Mouse (Mus musculus) hindbrain, embryonic 10.5 days (tissue): ENCODE measurements around the gene Morc2b. TPM values are rescaled to one million over a fixed set of nuclear protein-coding genes. Genes with fewer than 3 reads are reported as not detected.
A peak's percentile ranks its signal among the peaks of the same experiment; 100 is the strongest.
"Not testable (repeated sequence)": the region's sequence is repeated elsewhere in the genome, so short reads cannot be mapped to it uniquely, and the experiment has no call there.

Experiments used
- DNase-seq: peaks from one replicate; pipeline ENCODE4 v3.0.0-alpha.2; 2017; ENCODE audit warnings: low spot score
- H3K27ac ChIP-seq: fragments of 300-500 bp; sonication (generic); 2 replicates; pipeline ENCODE4 v1.5.1; 2016; ENCODE audit warnings: mild to moderate bottlenecking, moderate library complexity
- H3K27me3 ChIP-seq: fragments of 300-500 bp; sonication (generic); 2 replicates; pipeline ENCODE4 v1.6.1; 2016; ENCODE audit warnings: mild to moderate bottlenecking; ENCODE audit not compliant: poor library complexity, insufficient read depth, severe bottlenecking
- H3K36me3 ChIP-seq: fragments of 300-500 bp; sonication (generic); 2 replicates; pipeline ENCODE4 v1.6.1; 2016; ENCODE audit warnings: mild to moderate bottlenecking, moderate library complexity
- H3K4me1 ChIP-seq: fragments of 300-500 bp; sonication (generic); replicated peaks from 2 replicates; pipeline ENCODE4 v1.6.1; 2016; ENCODE audit warnings: mild to moderate bottlenecking
- H3K4me3 ChIP-seq: fragments of 300-500 bp; sonication (generic); 2 replicates; pipeline ENCODE4 v1.5.1; 2016; ENCODE audit warnings: mild to moderate bottlenecking, moderate library complexity
- H3K9me3 ChIP-seq: fragments of 300-500 bp; sonication (generic); 2 replicates; pipeline ENCODE4 v1.6.1; 2016; ENCODE audit warnings: mild to moderate bottlenecking, moderate library complexity
- WGBS: fragments of 180-500 bp; shearing (Covaris S2); methylation state at CpG from one replicate; pipeline ENCODE4 v1.1.7; 2016; 5-methylcytosine and 5-hydroxymethylcytosine counted together
- polyA plus RNA-seq: library from polyadenylated mRNA; unstranded; fragments of >200 nt; fragmentation: Nextera tagmentation; extraction: Ambion mirVana; gene quantifications from 2 replicates; pipeline ENCODE4 v1.2.1, GENCODE M21; 2016

The Morc2b gene
- 0.04 TPM in 1 of 2 replicates, not detected in the other for polyA plus RNA-seq

GRCm38 (mm10) chr17:33139261-33139820, at the start of gene Morc2b:
Gene Morc2b (minus strand): TSS chr17:33139683.
- DNase-seq: no peak
- no peak within 1 kb of the TSS for H3K27ac ChIP-seq
- 74% methylated on average over 18 of the region's 18 CpGs for WGBS

GRCm38 (mm10) chr17:33168147-33168546, 28.7 kb upstream of the Morc2b start, which contains the start of gene Olfr55:
Gene Olfr55 (plus strand): TSS chr17:33168447.
- WGBS: 86% methylated on average over 1 of the region's 1 CpGs
- not testable (repeated sequence) for H3K27me3 ChIP-seq, H3K36me3 ChIP-seq, H3K4me3 ChIP-seq, DNase-seq, H3K9me3 ChIP-seq, H3K4me1 ChIP-seq, H3K27ac ChIP-seq

More at GRCm38 (mm10) chr17:33139261-33139820, at the start of gene Morc2b:
- Histone ChIP-seq H3K4me3 (no peak within 1 kb of the TSS), H3K36me3 (no peaks in the 10 kb centered on the region), H3K9me3 (0 out of 2 replicates have a peak, but pooled peaks cover 4% of the 10 kb centered on the region), H3K27me3 (no peaks in the 10 kb centered on the region), H3K4me1 (no peaks in the 10 kb centered on the region)

- 63% methylated on average over 2 of the region's 2 CpGs for WGBS
- H3K4me3 ChIP-seq: no peak overlapping the region
- no peaks in the 10 kb centered on the region for H3K4me1 ChIP-seq
- no peak for DNase-seq
- H3K27me3 ChIP-seq: no peaks in the 10 kb centered on the region
- H3K9me3 ChIP-seq: peaks cover 3% of the 10 kb centered on the region; the same call in 1 of the 2 replicates
- H3K36me3 ChIP-seq: no peaks in the 10 kb centered on the region
- H3K27ac ChIP-seq: no peak overlapping the region
These were observed 13.2 kb downstream of the Morc2b start for GRCm38 (mm10) chr17:33126257-33126656.

GRCm38 (mm10) chr17:33124546-33124945, 14.9 kb downstream of the Morc2b start:
- H3K4me3 ChIP-seq: no peak overlapping the region
- no peak for DNase-seq
- no peak overlapping the region for H3K27ac ChIP-seq
- no peaks in the 10 kb centered on the region for H3K4me1 ChIP-seq
- peaks cover 3% of the 10 kb centered on the region; the same call in 1 of the 2 replicates for H3K9me3 ChIP-seq
- H3K36me3 ChIP-seq: no peaks in the 10 kb centered on the region
- no peaks in the 10 kb centered on the region for H3K27me3 ChIP-seq

GRCm38 (mm10) chr17:33097396-33097795, 42.1 kb downstream of the Morc2b start:
- Histone ChIP-seq H3K4me1 (peaks cover 13% of the 10 kb centered on the region), H3K9me3 (no peaks in the 10 kb centered on the region), H3K27ac (no peak overlapping the region), H3K36me3 (no peaks in the 10 kb centered on the region), H3K27me3 (no peaks in the 10 kb centered on the region), H3K4me3 (no peak overlapping the region)
- DNase-seq: no peak
- WGBS: 96% methylated on average over 2 of the region's 2 CpGs

GRCm38 (mm10) chr17:33092391-33093193, 46.9 kb downstream of the Morc2b start:
- peak overlapping the region; percentile 93 for H3K27ac ChIP-seq
- no peaks in the 10 kb centered on the region for H3K36me3 ChIP-seq
- H3K27me3 ChIP-seq: no peaks in the 10 kb centered on the region
- H3K4me3 ChIP-seq: peak overlapping the region; percentile 75
- H3K4me1 ChIP-seq: peaks cover 37% of the 10 kb centered on the region
- DNase-seq: peak; percentile 82
- H3K9me3 ChIP-seq: no peaks in the 10 kb centered on the region
- 3% methylated on average over 31 of the region's 31 CpGs for WGBS

- Histone ChIP-seq H3K4me1 (peaks cover 37% of the 10 kb centered on the region), H3K27ac (peak overlapping the region; percentile 93), H3K4me3 (peak overlapping the region; percentile 4; the same call in 1 of the 2 replicates), H3K36me3 (no peaks in the 10 kb centered on the region), H3K9me3 (no peaks in the 10 kb centered on the region), H3K27me3 (no peaks in the 10 kb centered on the region)
- peak; percentile 12 for DNase-seq
- 34% methylated on average over 1 of the region's 1 CpGs for WGBS
These were observed 47.9 kb downstream of the Morc2b start for GRCm38 (mm10) chr17:33091630-33092029.

GRCm38 (mm10) chr17:33089220-33089949, 50.1 kb downstream of the Morc2b start, which contains the start of gene Zfp563:
Gene Zfp563 (plus strand): TSS chr17:33089310.
- 6% methylated on average over 34 of the region's 34 CpGs for WGBS
- peak; percentile 93 for DNase-seq
- no peaks in the 10 kb centered on the region for H3K9me3 ChIP-seq
- H3K4me1 ChIP-seq: peaks cover 36% of the 10 kb centered on the region
- peak within 1 kb of the TSS; percentile 92 for H3K27ac ChIP-seq
- no peaks in the 10 kb centered on the region for H3K27me3 ChIP-seq
- H3K36me3 ChIP-seq: no peaks in the 10 kb centered on the region
- H3K4me3 ChIP-seq: peak within 1 kb of the TSS; percentile 64

GRCm38 (mm10) chr17:33067958-33068357, 71.5 kb downstream of the Morc2b start, which contains the start of gene 4921501E09Rik:
Gene 4921501E09Rik (minus strand): TSS chr17:33068058.
- Histone ChIP-seq H3K4me3 (no peak within 1 kb of the TSS), H3K9me3 (no peaks in the 10 kb centered on the region), H3K36me3 (no peaks in the 10 kb centered on the region), H3K4me1 (peaks cover 2% of the 10 kb centered on the region), H3K27ac (no peak within 1 kb of the TSS), H3K27me3 (no peaks in the 10 kb centered on the region)
- no peak for DNase-seq
- WGBS: 58% methylated on average over 1 of the region's 1 CpGs

Other genes starting within 250 kb of the Morc2b start
- 6.9 and 7.4 TPM in 2 replicates for gene Zfp870, start 248.0 kb downstream of the Morc2b start, polyA plus RNA-seq
- not detected in 2 replicates for gene Cyp4f14, start 222.3 kb downstream of the Morc2b start, polyA plus RNA-seq
- gene Cyp4f13, start 192.3 kb downstream of the Morc2b start, polyA plus RNA-seq: 3.5 and 4.3 TPM in 2 replicates
- 10.7 and 11.8 TPM in 2 replicates for gene Zfp472, start 173.9 kb downstream of the Morc2b start, polyA plus RNA-seq
- gene Zfp952, start 146.6 kb downstream of the Morc2b start, polyA plus RNA-seq: 13.2 and 13.9 TPM in 2 replicates
- gene Zfp763, start 106.3 kb downstream of the Morc2b start, polyA plus RNA-seq: 12.6 and 16.2 TPM in 2 replicates
- not detected in 2 replicates for gene 4921501E09Rik, start 71.6 kb downstream of the Morc2b start, polyA plus RNA-seq
- gene Zfp563, start 50.4 kb downstream of the Morc2b start, polyA plus RNA-seq: 6.8 and 8.0 TPM in 2 replicates
- gene Olfr55, start 28.8 kb upstream of the Morc2b start, polyA plus RNA-seq: not detected in 2 replicates
- not detected in 2 replicates for gene Olfr239, start 51.6 kb upstream of the Morc2b start, polyA plus RNA-seq
- not detected in 2 replicates for gene Olfr1564, start 82.0 kb upstream of the Morc2b start, polyA plus RNA-seq
- gene Zfp955a, start 115.5 kb upstream of the Morc2b start, polyA plus RNA-seq: 12.7 and 16.4 TPM in 2 replicates
- 0.02 and 0.05 TPM in 2 replicates for gene Olfr63, start 125.0 kb upstream of the Morc2b start, polyA plus RNA-seq
- 8.9 and 9.6 TPM in 2 replicates for gene Zfp955b, start 149.9 kb upstream of the Morc2b start, polyA plus RNA-seq
- gene Zfp81, start 219.2 kb upstream of the Morc2b start, polyA plus RNA-seq: 9.5 and 10.9 TPM in 2 replicates